Mouse (Mus musculus): Measurements from ENCODE around the gene Cd109. TPM values are rescaled to one million over a fixed set of nuclear protein-coding genes. Genes with fewer than 3 reads are reported as not detected.
A peak's percentile ranks its signal among the peaks of the same experiment; 100 is the strongest.

Cd109 gene
- total RNA-seq (2015) (0.05 and 0.17 TPM in 2 replicates), total RNA-seq (2017) (not detected in 2 replicates)

- ATAC-seq (replicated peaks; ENCODE audit: poor library complexity), result peak; percentile 69
These were observed at the start of gene Cd109 for GRCm38 (mm10) chr9:78615401-78616021. Cd109 (plus strand) TSS chr9:78615546.

- ATAC-seq (replicated peaks; ENCODE audit: poor library complexity), result no peak
These were observed 45.4 kb upstream of the Cd109 start for GRCm38 (mm10) chr9:78569934-78570333.

- no peak for ATAC-seq (replicated peaks; ENCODE audit: poor library complexity)
These were observed 38.9 kb upstream of the Cd109 start for GRCm38 (mm10) chr9:78576466-78576865.

DNA sequence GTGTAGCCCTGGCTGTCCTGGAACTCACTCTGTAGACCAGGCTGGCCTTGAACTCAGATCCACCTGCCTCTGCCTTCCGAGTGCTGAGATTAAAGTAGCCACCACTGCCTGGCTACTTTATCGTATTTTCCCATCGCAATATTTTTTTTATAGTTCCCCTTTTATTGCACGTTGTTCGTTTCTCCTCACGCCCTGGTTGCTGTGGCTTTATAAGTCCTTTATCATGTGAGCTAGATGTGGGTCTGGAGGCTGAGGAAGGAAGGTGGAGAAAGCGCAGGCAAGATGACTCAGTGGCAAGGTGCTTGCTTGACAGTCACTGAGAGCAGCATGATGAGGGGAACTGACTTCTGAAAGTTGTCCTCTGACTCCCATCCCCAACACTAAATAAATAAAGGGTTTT is 36.5 kb upstream of the Cd109 start:
- ATAC-seq (replicated peaks; ENCODE audit: poor library complexity), result peak; percentile 97

GRCm38 (mm10) chr9:78579644-78580396 is 35.5 kb upstream of the Cd109 start:
- ATAC-seq (replicated peaks; ENCODE audit: poor library complexity), result no peak

GRCm38 (mm10) chr9:78587218-78587883 is 28.0 kb upstream of the Cd109 start:
- peak; percentile 32 for ATAC-seq (replicated peaks; ENCODE audit: poor library complexity)

DNA sequence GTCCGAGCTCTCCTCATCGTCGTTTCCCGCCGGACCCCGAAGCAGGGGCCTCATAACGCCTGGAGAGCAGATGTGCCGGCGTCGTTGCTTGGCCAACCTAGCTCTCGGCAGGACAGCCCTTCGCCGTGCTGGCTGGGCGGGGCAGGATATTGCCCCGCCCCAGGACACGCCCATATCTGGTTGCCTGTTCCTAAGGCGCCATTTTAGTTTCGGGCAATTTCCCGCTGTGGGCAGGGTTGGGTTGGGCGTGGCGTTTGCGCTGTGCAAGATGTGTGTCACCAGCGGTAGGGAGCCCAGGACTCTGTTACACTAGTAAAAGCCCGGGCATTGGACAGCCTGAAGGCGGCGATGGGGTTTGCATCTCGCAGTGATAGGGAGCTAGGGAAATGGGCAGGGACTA is 27.4 kb upstream of the Cd109 start, which contains the start of gene Slc17a5:
Gene Slc17a5 (minus strand): TSS at position 128 of the 400 bp plus-strand sequence.
- ATAC-seq (replicated peaks; ENCODE audit: poor library complexity), result peak; percentile 92

DNA sequence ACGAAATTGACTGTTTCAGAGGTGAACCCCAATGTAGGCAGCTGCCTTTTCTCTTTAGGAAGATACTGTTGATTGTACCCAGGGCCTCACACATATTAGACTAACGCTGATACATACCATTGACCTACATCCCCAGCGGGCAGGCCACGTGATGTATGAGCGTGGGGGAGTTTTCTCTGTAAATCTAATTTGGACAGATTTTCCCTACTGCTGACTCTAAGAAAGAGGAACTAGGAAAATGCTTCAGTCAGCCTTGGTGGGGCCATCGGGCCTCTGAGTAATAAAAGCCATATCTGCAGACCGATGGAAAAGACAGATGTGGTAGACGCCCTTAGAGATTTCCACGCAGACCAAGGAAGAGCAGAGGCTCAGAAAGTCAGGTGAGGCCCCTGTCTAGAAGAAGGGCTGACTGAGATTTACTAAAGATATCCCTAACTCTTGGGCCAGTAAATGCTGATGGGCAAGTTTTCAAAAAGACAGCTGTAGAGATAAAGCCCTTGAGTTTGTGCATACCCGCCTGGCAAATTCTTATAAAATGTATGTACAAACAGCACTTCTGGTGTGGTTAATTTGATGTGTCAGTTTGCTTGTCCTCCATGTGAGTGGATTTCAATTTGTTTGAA is 26.8 kb upstream of the Cd109 start:
- ATAC-seq (replicated peaks; ENCODE audit: poor library complexity), result peak; percentile 56

DNA sequence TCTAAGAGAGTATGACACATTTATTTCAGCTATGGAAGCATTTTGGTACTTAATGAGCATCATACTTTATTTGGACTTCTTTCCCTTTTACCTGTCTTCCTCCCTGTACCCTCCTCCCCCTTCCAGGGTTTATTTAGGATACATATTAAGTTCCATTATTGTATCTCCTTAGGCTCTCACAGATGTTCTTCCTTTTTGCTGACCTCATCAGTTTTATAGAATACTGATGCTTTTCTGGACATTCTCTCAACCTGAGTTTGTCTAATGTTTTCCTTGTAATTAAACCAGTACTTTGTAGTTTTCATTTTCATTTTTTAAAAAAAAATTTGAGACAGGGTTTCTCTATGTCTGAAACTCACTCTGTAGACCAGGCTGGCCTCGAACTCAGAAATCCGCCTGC is 24.9 kb upstream of the Cd109 start:
- no peak for ATAC-seq (replicated peaks; ENCODE audit: poor library complexity)

DNA sequence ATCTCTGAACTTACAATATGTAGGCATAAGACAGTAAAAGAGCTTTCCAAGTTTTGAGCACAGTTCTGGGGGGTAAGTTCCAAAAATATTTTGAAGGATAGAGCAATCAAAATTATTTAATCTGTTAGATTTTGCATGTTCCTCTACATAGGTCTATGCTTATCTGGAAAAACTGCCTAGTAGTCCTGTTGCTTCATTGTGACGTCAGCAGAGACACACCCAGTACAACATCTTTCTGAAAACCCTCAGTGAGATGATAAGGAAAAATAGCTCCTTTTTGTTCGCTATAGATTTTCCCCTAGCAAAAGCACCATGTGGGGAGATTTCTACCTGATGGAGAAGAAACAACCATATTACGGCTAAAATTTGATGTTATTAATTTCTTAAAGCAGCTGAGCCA is 20.1 kb upstream of the Cd109 start:
- no peak for ATAC-seq (replicated peaks; ENCODE audit: poor library complexity)

GRCm38 (mm10) chr9:78595769-78596555 is 19.4 kb upstream of the Cd109 start:
- ATAC-seq (replicated peaks; ENCODE audit: poor library complexity), result no peak

GRCm38 (mm10) chr9:78596834-78597233 is 18.5 kb upstream of the Cd109 start:
- peak; percentile 96 for ATAC-seq (replicated peaks; ENCODE audit: poor library complexity)

- no peak for ATAC-seq (replicated peaks; ENCODE audit: poor library complexity)
These were observed 15.4 kb upstream of the Cd109 start for GRCm38 (mm10) chr9:78599927-78600326.

DNA sequence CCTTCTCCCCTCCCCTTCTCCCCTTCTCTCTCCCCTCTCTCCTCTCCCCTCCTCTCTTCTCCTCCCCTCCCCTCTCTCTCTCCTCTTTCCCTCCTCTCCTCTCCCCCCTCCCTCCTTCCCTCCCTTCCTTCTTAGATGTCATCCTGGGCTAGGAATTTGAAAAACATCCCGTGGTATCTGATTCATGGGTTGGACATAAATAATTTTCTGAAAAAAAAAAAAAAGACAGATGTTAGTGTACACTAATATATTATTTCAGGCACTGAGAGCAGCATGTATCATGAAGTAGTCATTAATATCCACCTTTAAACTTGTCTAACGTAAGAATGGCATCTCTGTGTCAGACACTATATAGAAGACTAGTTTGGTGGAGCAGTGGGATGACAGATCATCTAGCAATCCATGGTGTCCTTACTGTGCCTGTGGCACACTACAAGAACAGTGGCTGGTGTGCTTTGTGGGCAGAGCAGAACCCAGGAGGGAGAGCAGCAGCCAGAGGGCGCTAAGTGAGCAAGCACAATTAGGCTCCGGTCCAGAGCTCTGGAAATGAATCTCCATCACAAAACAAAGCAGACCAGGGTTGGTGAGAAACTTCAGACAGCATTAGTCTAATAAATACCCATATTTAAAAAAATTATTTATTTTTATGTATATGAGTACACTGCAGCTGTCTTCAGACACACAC is 14.2 kb upstream of the Cd109 start:
- ATAC-seq (replicated peaks; ENCODE audit: poor library complexity), result 0 out of 2 replicates have a peak, but pooled peaks have one; percentile 39

- ATAC-seq (replicated peaks; ENCODE audit: poor library complexity), result no peak
These were observed 1.1 kb upstream of the Cd109 start for GRCm38 (mm10) chr9:78614201-78614600.

GRCm38 (mm10) chr9:78619285-78619684 is 3.9 kb downstream of the Cd109 start:
- no peak for ATAC-seq (replicated peaks; ENCODE audit: poor library complexity)

GRCm38 (mm10) chr9:78623301-78623747 is 8.0 kb downstream of the Cd109 start:
- no peak for ATAC-seq (replicated peaks; ENCODE audit: poor library complexity)

GRCm38 (mm10) chr9:78629991-78630390 is 14.6 kb downstream of the Cd109 start:
- no peak for ATAC-seq (replicated peaks; ENCODE audit: poor library complexity)

DNA sequence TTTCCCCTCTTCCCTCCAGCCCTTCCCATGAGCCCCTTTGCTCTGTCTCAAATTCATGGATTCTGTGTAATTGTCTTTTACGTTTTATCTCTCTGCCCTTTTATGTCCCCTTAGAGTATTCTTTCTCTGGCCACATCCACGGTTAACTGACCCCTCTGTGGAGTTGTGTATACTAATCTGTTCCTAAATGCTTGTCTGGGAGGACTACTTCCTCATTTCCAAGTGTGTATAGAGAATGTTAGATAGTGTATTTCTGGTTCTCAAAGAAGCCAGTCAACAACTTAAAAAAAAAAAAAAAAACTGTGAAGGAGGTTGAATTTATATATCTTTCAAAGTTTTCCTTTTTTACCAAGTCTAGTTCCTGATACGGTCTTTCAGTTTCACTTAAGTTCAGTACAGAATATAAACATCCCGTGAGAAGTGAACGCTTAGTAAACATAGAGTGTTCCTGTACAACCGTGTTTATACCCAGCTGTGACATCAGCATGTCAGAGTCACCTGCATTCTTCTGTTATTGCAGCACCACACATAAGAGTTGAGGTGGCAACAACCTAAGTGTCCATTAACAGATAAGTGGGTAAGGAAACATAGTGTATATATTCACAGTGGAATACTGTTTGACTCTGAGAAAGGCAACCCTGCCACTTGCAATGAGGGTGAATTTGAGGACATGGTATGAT is 16.5 kb downstream of the Cd109 start:
- peak; percentile 58; the same call in 1 of the 2 replicates for ATAC-seq (replicated peaks; ENCODE audit: poor library complexity)
